Mouse (Mus musculus) right cerebral cortex, postnatal 10 days (tissue): ENCODE results near the gene Jmjd4.

Source experiments
- DNase-seq, 2 experiments: peaks; one replicate each; pipeline ENCODE4 v3.0.0; 2021; ENCODE audit warnings: low spot score in 2 of 2

Gene Jmjd4

GRCm38 (mm10) chr11:59471413-59472325 lies 21.8 kb downstream of the Jmjd4 start:
- no peak for DNase-seq

- DNase-seq, result peak; percentile 95
These were observed 22.5 kb downstream of the Jmjd4 start, which contains the start of gene Zfp867 for GRCm38 (mm10) chr11:59472326-59472677. TSS of gene Zfp867 (minus strand) at chr11:59472474.

- no peak for DNase-seq
These were observed 27.4 kb downstream of the Jmjd4 start for GRCm38 (mm10) chr11:59477240-59477639.

GRCm38 (mm10) chr11:59483212-59483611 lies 33.4 kb downstream of the Jmjd4 start:
- peak in 1 of 2 experiments; percentile 69 for DNase-seq

GRCm38 (mm10) chr11:59485641-59486040 lies 35.8 kb downstream of the Jmjd4 start:
- DNase-seq, result no peak

- DNase-seq, result no peak
These were observed 36.4 kb downstream of the Jmjd4 start for GRCm38 (mm10) chr11:59486222-59486621.

- DNase-seq, result no peak
These were observed 46.9 kb downstream of the Jmjd4 start for GRCm38 (mm10) chr11:59496672-59497310.

GRCm38 (mm10) chr11:59497747-59498146 lies 47.9 kb downstream of the Jmjd4 start:
- DNase-seq, result no peak

GRCm38 (mm10) chr11:59501978-59502700 lies 52.3 kb downstream of the Jmjd4 start:
- DNase-seq, result no peak

- peak; percentile 71 to 77 for DNase-seq
These were observed 55.5 kb downstream of the Jmjd4 start for GRCm38 (mm10) chr11:59505351-59505838.

- peak; percentile 85 to 86 for DNase-seq
These were observed 56.2 kb downstream of the Jmjd4 start for GRCm38 (mm10) chr11:59505839-59506712.

GRCm38 (mm10) chr11:59506713-59507074 lies 56.8 kb downstream of the Jmjd4 start:
- DNase-seq, result no peak
